8 mouse cellular contexts compared by ENCODE assay signal in the genomic region with DNA sequence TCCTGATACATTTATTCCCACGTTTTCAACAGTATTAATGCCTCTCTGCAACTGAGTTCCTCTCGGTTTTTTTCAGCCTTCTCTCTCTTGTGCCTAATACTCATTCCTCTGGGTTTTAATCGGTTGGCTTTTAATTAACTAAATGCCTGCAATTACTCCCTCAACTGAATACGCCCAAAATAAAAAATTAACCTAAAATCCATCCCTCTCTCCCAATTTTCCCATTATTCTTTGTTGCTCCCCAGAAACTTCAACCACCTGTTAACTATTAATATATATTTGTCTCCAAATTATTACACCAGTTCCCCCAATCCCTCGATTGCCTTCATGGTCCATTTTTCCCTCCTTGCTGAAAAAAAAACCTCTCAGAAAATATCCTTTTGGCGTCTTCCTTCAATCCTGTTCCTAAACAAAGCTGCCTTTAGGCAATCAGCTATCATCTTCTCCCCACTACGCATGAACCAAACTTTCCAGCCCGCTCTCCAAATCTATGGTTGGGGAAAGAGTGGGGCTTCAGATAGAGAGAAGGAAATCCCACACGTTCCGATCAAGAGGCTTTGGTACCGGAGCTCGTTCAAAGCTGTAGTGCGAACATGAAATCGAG. TPM values are rescaled to one million over a fixed set of nuclear protein-coding genes. Genes with fewer than 3 reads are reported as not detected.
A peak's percentile ranks its signal among the peaks of the same experiment; 100 is the strongest.
DNase-seq lines count a peak whose midpoint lies in the region; ATAC-seq and TF ChIP-seq lines count a peak whose summit lies in the region.

No protein-coding gene starts in this region.

- H3K9ac ChIP-seq in heart, embryonic 11.5 days (ENCODE audit: low read depth, low read length), result peak overlapping the region; percentile 99
- H3K9ac ChIP-seq in forebrain, embryonic 16.5 days (replicated peaks; ENCODE audit: low read depth, low read length), result peak overlapping the region; percentile 97
- H3K9ac ChIP-seq in liver, embryonic 14.5 days (replicated peaks), result peak overlapping the region; percentile 99

- no peak for ATAC-seq in heart, embryonic 11.5 days (replicated peaks; ENCODE audit: insufficient number of reproducible peaks, low FRiP score, low TSS enrichment)
- ATAC-seq in forebrain, embryonic 16.5 days, result no peak
- peak; percentile 12; the same call in 1 of the 2 replicates for ATAC-seq in liver, embryonic 14.5 days (ENCODE audit: insufficient read depth)

- H3K27ac ChIP-seq in heart, embryonic 11.5 days (ENCODE audit: low read depth, low read length), result peak overlapping the region; percentile 95
- H3K27ac ChIP-seq in forebrain, embryonic 16.5 days (ENCODE audit: low read length), result peak overlapping the region; percentile 88
- H3K27ac ChIP-seq in liver, embryonic 14.5 days, result peak overlapping the region; percentile 65

- peak overlapping the region; percentile 79 for H3K4me3 ChIP-seq in heart, embryonic 11.5 days (ENCODE audit: low read depth, low read length)
- peak overlapping the region; percentile 93 for H3K4me3 ChIP-seq in E14TG2a.4 (replicated peaks; ENCODE audit: low read length)
- H3K4me3 ChIP-seq in forebrain, embryonic 16.5 days (replicated peaks; ENCODE audit: low read length), result peak overlapping the region; percentile 90
- H3K4me3 ChIP-seq in liver, embryonic 14.5 days (ENCODE audit: insufficient read depth in 1 of 2, low read depth in 2 of 2, low read length in 2 of 2), result peak overlapping the region; percentile 96 to 100

- no peak for TF ChIP-seq CTCF in E14TG2a.4 (conservative IDR thresholded peaks at IDR 0.05; ENCODE audit: low read length)
- no peak for TF ChIP-seq CTCF in liver, embryonic 14.5 days (IDR thresholded peaks at IDR 0.05; ENCODE audit: low read depth)

- H3K36me3 ChIP-seq in heart, embryonic 11.5 days (ENCODE audit: control insufficient read depth, insufficient read depth, low read length), result peaks cover 31% of the 10 kb centered on the region
- peaks cover 43% of the 10 kb centered on the region for H3K36me3 ChIP-seq in E14TG2a.4 (ENCODE audit: insufficient read depth, low read length)
- peaks cover 32% of the 10 kb centered on the region for H3K36me3 ChIP-seq in forebrain, embryonic 16.5 days (ENCODE audit: control insufficient read depth, insufficient read depth)
- H3K36me3 ChIP-seq in liver, embryonic 14.5 days (replicated peaks; ENCODE audit: control insufficient read depth, insufficient read depth, low read depth), result peaks cover 36% of the 10 kb centered on the region

- 2% methylated on average over 14 of the region's 14 CpGs for WGBS in heart, embryonic 11.5 days (ENCODE audit: insufficient replicate concordance)
- WGBS in forebrain, embryonic 16.5 days, result under 1% methylated on average over 14 of the region's 14 CpGs
- under 1% methylated on average over 14 of the region's 14 CpGs for WGBS in liver, embryonic 14.5 days (ENCODE audit: insufficient replicate concordance)

- H3K9me3 ChIP-seq in heart, embryonic 11.5 days (replicated peaks; ENCODE audit: control insufficient read depth, low read length), result no peaks in the 10 kb centered on the region
- H3K9me3 ChIP-seq in E14TG2a.4 (ENCODE audit: low read length), result peaks cover 30% of the 10 kb centered on the region
- H3K9me3 ChIP-seq in forebrain, embryonic 16.5 days (ENCODE audit: control insufficient read depth, low read length), result no peaks in the 10 kb centered on the region
- H3K9me3 ChIP-seq in liver, embryonic 14.5 days (ENCODE audit: control insufficient read depth, low read length), result no peaks in the 10 kb centered on the region

- H3K27me3 ChIP-seq in heart, embryonic 11.5 days (ENCODE audit: control insufficient read depth, insufficient read depth, low read length), result no peaks in the 10 kb centered on the region
- no peaks in the 10 kb centered on the region for H3K27me3 ChIP-seq in E14TG2a.4 (ENCODE audit: insufficient read depth, low read length)
- 0 out of 2 replicates have a peak, but pooled peaks cover 3% of the 10 kb centered on the region for H3K27me3 ChIP-seq in forebrain, embryonic 16.5 days (replicated peaks; ENCODE audit: control insufficient read depth, insufficient read depth, low read length)
- H3K27me3 ChIP-seq in liver, embryonic 14.5 days (ENCODE audit: control insufficient read depth, insufficient read depth, low read length), result no peaks in the 10 kb centered on the region

- DNase-seq in heart, adult 18-20 months, result no peak
- DNase-seq in liver, embryonic 14.5 days (ENCODE audit: low read depth in 3 of 3, low spot score in 3 of 3), result peak; percentile 15 to 37 (median 20)
- DNase-seq in urinary bladder, postnatal 10 days (ENCODE audit: low spot score), result no peak
- DNase-seq in T-cell, adult 2 months (ENCODE audit: low spot score), result no peak
- DNase-seq in adrenal gland, adult 2 months, result no peak

- H3K4me1 ChIP-seq in heart, embryonic 11.5 days (ENCODE audit: control insufficient read depth, insufficient read depth, low read length), result 0 out of 2 replicates have a peak, but pooled peaks cover 2% of the 10 kb centered on the region
- H3K4me1 ChIP-seq in E14TG2a.4 (replicated peaks; ENCODE audit: low read depth, low read length), result peaks cover 45% of the 10 kb centered on the region
- peaks cover 7% of the 10 kb centered on the region for H3K4me1 ChIP-seq in forebrain, embryonic 16.5 days (replicated peaks; ENCODE audit: control insufficient read depth, insufficient read depth, low read length)
- peaks cover 7 to 12% of the 10 kb centered on the region in 2 experiments; a peak in 3 of 4 replicates for H3K4me1 ChIP-seq in liver, embryonic 14.5 days (replicated peaks; ENCODE audit: control insufficient read depth in 2 of 2, insufficient read depth in 2 of 2, low read length in 1 of 2)

- peak overlapping the region; percentile 77 for H3K4me2 ChIP-seq in heart, embryonic 11.5 days
- peak overlapping the region; percentile 80 for H3K4me2 ChIP-seq in forebrain, embryonic 16.5 days (ENCODE audit: low read length)
- peak overlapping the region; percentile 86 for H3K4me2 ChIP-seq in liver, embryonic 14.5 days (ENCODE audit: low read depth)

- no peak for TF ChIP-seq EP300 in liver, embryonic 14.5 days (IDR thresholded peaks at IDR 0.05; ENCODE audit: low read depth)

RNA-seq across cellular contexts. Expression of gene Polr2m, which starts 0.8 kb away (rescaled TPM):
- polyA plus RNA-seq in heart, embryonic 11.5 days (2014; fragmentation: Nextera tagmentation; extraction: Ambion mirVana), result 301 and 350 TPM in 2 replicates
- 100 to 1,000 TPM; 312 to 342 TPM for total RNA-seq in heart, adult 18-20 months (2021)
- 301 and 317 TPM in 2 replicates for polyA plus RNA-seq in forebrain, embryonic 16.5 days (2015; fragmentation: Nextera tagmentation; extraction: Ambion mirVana)
- polyA plus RNA-seq in liver, embryonic 14.5 days (2012; rRNA removed), result 47.3 and 86.5 TPM in 2 replicates
- 75.2 and 91.5 TPM in 2 replicates for polyA plus RNA-seq in liver, embryonic 14.5 days (2014; fragmentation: Nextera tagmentation; extraction: Ambion mirVana)
- total RNA-seq in adrenal gland, adult 2 months (2021), result 100 to 1,000 TPM; 179 to 202 TPM
- polyA plus RNA-seq in adrenal gland, adult 2 months (2012; rRNA removed), result 1,620 and 2,789 TPM in 2 replicates

Comparison
In these comparisons a context has a peak if more than half of its experiments do, and no peak if none do; other contexts are left out.
1. DNase-seq: peak in liver, embryonic 14.5 days (3 of 3); none in heart, adult 18-20 months (0 of 2), urinary bladder, postnatal 10 days (single experiment), T-cell, adult 2 months (single experiment) and adrenal gland, adult 2 months (single experiment).
2. Peak in every context shown above with its lines, with median percentiles within 50 percentile points of each other: H3K27ac ChIP-seq, H3K4me2 ChIP-seq, H3K4me3 ChIP-seq and H3K9ac ChIP-seq.